ENCODE assay signal across 25 mouse cellular contexts in the genomic region with DNA sequence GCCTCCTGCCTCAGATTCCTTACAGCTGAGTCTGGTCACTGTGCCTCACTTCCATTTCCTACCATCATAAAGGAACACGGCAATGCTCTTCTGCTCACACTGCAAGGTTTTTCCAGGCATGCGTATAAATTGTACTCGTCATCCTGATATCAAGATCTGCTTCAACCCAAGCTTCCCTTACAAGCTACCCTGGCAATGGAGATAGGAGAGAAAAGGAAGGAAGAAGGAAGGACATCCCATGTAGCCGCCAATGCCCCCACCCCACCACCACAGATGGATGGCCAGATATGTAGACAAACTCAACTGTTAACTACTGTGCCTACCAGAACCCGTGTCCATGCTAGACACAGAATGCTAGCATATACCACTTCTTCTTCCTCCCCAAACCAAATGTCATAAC. TPM values are rescaled to one million over a fixed set of nuclear protein-coding genes. Genes with fewer than 3 reads are reported as not detected.
DNase-seq lines count a peak whose midpoint lies in the region; ATAC-seq and TF ChIP-seq lines count a peak whose summit lies in the region.
"Had no signal": no experiment of that assay in that cellular context is flagged by ENCODE, and none has a peak within 500 bp of the region (broad histone marks: within the 10 kb centered on the region; RNA-seq: fewer than 3 reads in every experiment).

No protein-coding gene starts in this region.

- no peaks in the 10 kb centered on the region for H3K27me3 ChIP-seq in kidney, postnatal 0 days (ENCODE audit: insufficient read depth, low read length)
- no peaks in the 10 kb centered on the region for H3K27me3 ChIP-seq in liver, embryonic 14.5 days (ENCODE audit: control insufficient read depth, insufficient read depth, low read length)
- H3K27me3 ChIP-seq in kidney, embryonic 16.5 days (ENCODE audit: insufficient read depth, low read length), result no peaks in the 10 kb centered on the region
- H3K27me3 ChIP-seq: hindbrain, embryonic 13.5 days; limb, embryonic 13.5 days had no signal

- no peak overlapping the region for H3K4me3 ChIP-seq in kidney, postnatal 0 days (replicated peaks; ENCODE audit: low read depth, low read length)
- H3K4me3 ChIP-seq in liver, embryonic 14.5 days (ENCODE audit: insufficient read depth in 1 of 2, low read depth in 2 of 2, low read length in 2 of 2), result no peak overlapping the region
- no peak overlapping the region for H3K4me3 ChIP-seq in kidney, embryonic 16.5 days (ENCODE audit: low read length)
- H3K4me3 ChIP-seq: embryonic facial prominence, embryonic 10.5 days; hindbrain, embryonic 13.5 days; limb, embryonic 13.5 days had no signal

- peak; percentile 63 for TF ChIP-seq EP300 in liver, embryonic 14.5 days (IDR thresholded peaks at IDR 0.05; ENCODE audit: low read depth)

- no peak for ATAC-seq in kidney, postnatal 0 days (replicated peaks; ENCODE audit: low FRiP score, low read depth)
- ATAC-seq in granulocyte monocyte progenitor cell, adult 5-6 weeks (replicated peaks; ENCODE audit: poor library complexity, severe bottlenecking), result peak; percentile 47
- peak; percentile 68 for ATAC-seq in liver, embryonic 14.5 days (ENCODE audit: insufficient read depth)
- ATAC-seq in megakaryocyte-erythroid progenitor cell, adult 5-6 weeks (replicated peaks; ENCODE audit: low FRiP score, low TSS enrichment, poor library complexity, severe bottlenecking), result peak; percentile 78
- ATAC-seq in kidney, embryonic 16.5 days (ENCODE audit: low FRiP score, low TSS enrichment), result no peak
- ATAC-seq: activated CD4-positive, CD25-positive, alpha-beta regulatory T cell, adult 4 months; forebrain, embryonic 14.5 days; inflammation-experienced regulatory T-cells, adult 6 months; lung, postnatal 0 days; midbrain, embryonic 16.5 days had no signal

- H3K27ac ChIP-seq in kidney, postnatal 0 days, result peak overlapping the region; percentile 6; the same call in 1 of the 2 replicates
- H3K27ac ChIP-seq in liver, embryonic 14.5 days, result no peak overlapping the region
- H3K27ac ChIP-seq in kidney, embryonic 16.5 days (ENCODE audit: low read length), result no peak overlapping the region
- H3K27ac ChIP-seq: embryonic facial prominence, embryonic 10.5 days; hindbrain, embryonic 13.5 days; limb, embryonic 13.5 days had no signal

- no peak overlapping the region for H3K9ac ChIP-seq in kidney, postnatal 0 days (ENCODE audit: low read depth, low read length)
- no peak overlapping the region for H3K9ac ChIP-seq in liver, embryonic 14.5 days (replicated peaks)
- no peak overlapping the region for H3K9ac ChIP-seq in kidney, embryonic 16.5 days (replicated peaks; ENCODE audit: low read length)
- H3K9ac ChIP-seq: hindbrain, embryonic 13.5 days; limb, embryonic 13.5 days had no signal

- no peak for TF ChIP-seq CTCF in kidney, postnatal 0 days (IDR thresholded peaks at IDR 0.05; ENCODE audit: low read depth)
- no peak for TF ChIP-seq CTCF in liver, embryonic 14.5 days (IDR thresholded peaks at IDR 0.05; ENCODE audit: low read depth)

- DNase-seq in kidney, postnatal 0 days (ENCODE audit: low spot score), result no peak
- no peak for DNase-seq in kidney, adult 18-20 months
- DNase-seq in liver, embryonic 14.5 days (ENCODE audit: low read depth in 3 of 3, low spot score in 3 of 3), result peak in 2 of 3 experiments; percentile 25 to 34
- DNase-seq in adrenal gland, postnatal 36 days, result no peak
- DNase-seq in B cell, adult 2 months, result no peak
- DNase-seq: adrenal gland, postnatal 25 days; cerebellum, adult 18-20 months; cerebellum, postnatal 36 days; gastrocnemius, postnatal 10 days; heart, adult 18-20 months; heart, postnatal 10 days; kidney, adult 8-10 months; kidney, postnatal 4 days; thymus, postnatal 25 days had no signal

- WGBS in kidney, postnatal 0 days, result 74% methylated on average over 5 of the region's 5 CpGs
- WGBS in liver, embryonic 14.5 days (ENCODE audit: insufficient replicate concordance), result 13% methylated on average over 5 of the region's 5 CpGs
- WGBS in kidney, embryonic 16.5 days, result 87% methylated on average over 5 of the region's 5 CpGs

- no peak overlapping the region for H3K4me2 ChIP-seq in kidney, postnatal 0 days (ENCODE audit: low read length)
- peak overlapping the region; percentile 34 for H3K4me2 ChIP-seq in liver, embryonic 14.5 days (ENCODE audit: low read depth)
- H3K4me2 ChIP-seq in kidney, embryonic 16.5 days (replicated peaks; ENCODE audit: low read depth, low read length), result no peak overlapping the region
- H3K4me2 ChIP-seq: hindbrain, embryonic 13.5 days; limb, embryonic 13.5 days had no signal

- peaks cover 4% of the 10 kb centered on the region; the same call in 1 of the 2 replicates for H3K4me1 ChIP-seq in kidney, postnatal 0 days (replicated peaks; ENCODE audit: insufficient read depth, low read length)
- peaks cover 10 to 49% of the 10 kb centered on the region in 2 experiments for H3K4me1 ChIP-seq in liver, embryonic 14.5 days (replicated peaks; ENCODE audit: control insufficient read depth in 2 of 2, insufficient read depth in 2 of 2, low read length in 1 of 2)
- H3K4me1 ChIP-seq in kidney, embryonic 16.5 days (ENCODE audit: insufficient read depth, low read length), result peaks cover 16% of the 10 kb centered on the region; the same call in 1 of the 2 replicates

- H3K36me3 ChIP-seq in kidney, postnatal 0 days (ENCODE audit: insufficient read depth, low read length), result no peaks in the 10 kb centered on the region
- no peaks in the 10 kb centered on the region; the same call in 1 of the 2 replicates for H3K36me3 ChIP-seq in liver, embryonic 14.5 days (replicated peaks; ENCODE audit: control insufficient read depth, insufficient read depth, low read depth)
- peaks cover 10% of the 10 kb centered on the region for H3K36me3 ChIP-seq in kidney, embryonic 16.5 days (ENCODE audit: insufficient read depth, low read length)

- H3K9me3 ChIP-seq in kidney, postnatal 0 days (replicated peaks; ENCODE audit: low read length), result no peaks in the 10 kb centered on the region
- no peaks in the 10 kb centered on the region for H3K9me3 ChIP-seq in liver, embryonic 14.5 days (ENCODE audit: control insufficient read depth, low read length)
- no peaks in the 10 kb centered on the region for H3K9me3 ChIP-seq in kidney, embryonic 16.5 days (ENCODE audit: low read length)
- H3K9me3 ChIP-seq: embryonic facial prominence, embryonic 10.5 days; hindbrain, embryonic 13.5 days; limb, embryonic 13.5 days had no signal

RNA-seq across cellular contexts. Expression of gene Pank1, which starts 34.5 kb away (rescaled TPM):
- 11.8 and 13.2 TPM in 2 replicates for polyA plus RNA-seq in kidney, postnatal 0 days (2015; fragmentation: Nextera tagmentation; extraction: Ambion mirVana)
- total RNA-seq in granulocyte monocyte progenitor cell, adult 5-6 weeks (2014; fragmentation: Nextera tagmentation), result 9.9 and 15.1 TPM in 2 replicates
- total RNA-seq in granulocyte monocyte progenitor cell, adult 5-6 weeks (2017), result 4.7 and 7.1 TPM in 2 replicates
- 1.7 and 2.5 TPM in 2 replicates for polyA plus RNA-seq in liver, embryonic 14.5 days (2012; rRNA removed)
- 6.7 and 7.1 TPM in 2 replicates for polyA plus RNA-seq in liver, embryonic 14.5 days (2014; fragmentation: Nextera tagmentation; extraction: Ambion mirVana)
- total RNA-seq in megakaryocyte-erythroid progenitor cell, adult 5-6 weeks (2014; fragmentation: Nextera tagmentation), result 8.8 and 28.1 TPM in 2 replicates
- 17.8 and 18.1 TPM in 2 replicates for total RNA-seq in megakaryocyte-erythroid progenitor cell, adult 5-6 weeks (2017)
- total RNA-seq in adrenal gland, postnatal 36 days (2021), result 10 to 100 TPM; 52.3 to 93.0 TPM
- 7.4 and 7.8 TPM in 2 replicates for polyA plus RNA-seq in kidney, embryonic 16.5 days (2015; fragmentation: Nextera tagmentation; extraction: Ambion mirVana)

Comparison
In these comparisons a context has a peak if more than half of its experiments do, and no peak if none do; other contexts are left out.
1. ATAC-seq: peak in granulocyte monocyte progenitor cell, adult 5-6 weeks (single experiment), liver, embryonic 14.5 days (single experiment) and megakaryocyte-erythroid progenitor cell, adult 5-6 weeks (single experiment); none in kidney, postnatal 0 days (single experiment) and kidney, embryonic 16.5 days (single experiment).
2. DNase-seq: peak in liver, embryonic 14.5 days (2 of 3); none in kidney, postnatal 0 days (single experiment), kidney, adult 18-20 months (single experiment), adrenal gland, postnatal 36 days (0 of 2) and B cell, adult 2 months (0 of 2).